Mouse (Mus musculus): Measurements from ENCODE around the gene 1700022I11Rik.

The 1700022I11Rik gene

DNA sequence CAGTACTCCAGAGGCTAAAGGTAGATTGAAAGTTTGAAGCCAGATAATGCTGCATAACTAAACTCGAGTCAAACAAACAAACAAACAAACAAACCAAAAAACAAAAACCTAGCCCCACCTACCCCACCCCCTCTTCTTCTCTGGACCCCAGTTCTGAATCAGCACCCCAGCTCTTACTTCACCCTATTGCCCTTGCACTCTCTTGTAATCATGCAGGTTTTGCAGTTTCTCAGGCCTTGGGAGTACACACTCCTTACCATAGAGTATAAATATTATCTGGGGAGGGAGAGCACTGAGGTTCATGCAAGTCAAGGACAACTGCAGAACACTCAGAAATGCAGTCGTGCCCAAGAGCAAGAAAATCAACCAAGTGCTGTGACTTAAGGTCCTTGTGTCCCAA lies 31.9 kb downstream of the 1700022I11Rik start:
- no peak for DNase-seq (ENCODE audit: low read depth)

DNA sequence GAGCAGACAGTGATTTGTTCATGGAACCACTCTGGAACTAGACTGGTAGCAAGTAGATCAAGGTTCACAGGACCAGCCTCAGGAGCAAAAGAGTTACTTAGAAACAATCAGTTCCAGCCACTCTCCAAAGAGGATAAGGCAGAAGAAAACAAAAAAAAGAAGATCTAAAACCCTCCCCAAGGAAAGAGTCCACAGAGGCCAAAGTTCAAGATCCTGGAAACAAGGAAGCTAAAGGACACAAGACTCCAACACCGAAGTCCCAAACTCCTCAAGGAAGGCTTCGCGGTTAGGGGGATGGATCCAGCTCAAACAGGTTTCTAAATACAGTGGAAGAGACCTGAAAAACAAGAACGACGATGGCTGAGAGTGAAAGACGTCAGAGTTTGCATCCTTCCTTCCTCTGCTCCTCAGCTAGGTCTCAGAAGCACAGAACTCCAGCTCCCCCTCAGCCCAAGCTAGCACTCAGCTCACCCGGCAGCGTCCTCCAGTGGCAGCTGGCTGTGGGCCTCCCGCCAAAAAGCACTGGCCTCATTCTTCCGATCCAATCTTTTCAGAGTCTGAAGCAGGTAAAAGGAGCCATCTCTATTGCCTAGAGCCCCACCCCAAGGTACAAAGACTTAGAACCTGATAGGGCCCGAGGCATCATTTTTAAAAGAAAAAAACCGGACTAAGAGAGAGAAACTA lies 33.5 kb downstream of the 1700022I11Rik start:
- DNase-seq (ENCODE audit: low read depth): no peak

DNA sequence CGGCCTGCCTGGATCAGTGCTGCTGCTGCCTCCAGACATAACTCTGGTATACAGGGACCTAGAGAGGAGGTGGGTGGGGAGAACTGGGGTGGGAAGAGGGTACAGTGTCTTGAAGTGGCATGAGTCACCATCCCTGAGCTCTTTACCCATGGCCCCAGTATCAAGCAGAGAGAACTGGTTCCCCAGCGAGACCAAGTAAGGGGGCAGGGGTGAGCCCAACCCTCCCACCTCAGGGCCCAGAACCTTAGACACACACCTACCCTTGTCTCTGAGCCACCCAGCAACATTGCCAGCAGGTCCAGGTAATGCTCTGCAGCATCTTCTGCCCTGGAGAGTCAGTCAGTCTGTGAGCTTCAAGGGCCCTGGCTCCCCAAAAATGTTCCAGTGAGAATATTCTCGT lies 35.5 kb downstream of the 1700022I11Rik start:
- no peak for DNase-seq (ENCODE audit: low read depth)

DNA sequence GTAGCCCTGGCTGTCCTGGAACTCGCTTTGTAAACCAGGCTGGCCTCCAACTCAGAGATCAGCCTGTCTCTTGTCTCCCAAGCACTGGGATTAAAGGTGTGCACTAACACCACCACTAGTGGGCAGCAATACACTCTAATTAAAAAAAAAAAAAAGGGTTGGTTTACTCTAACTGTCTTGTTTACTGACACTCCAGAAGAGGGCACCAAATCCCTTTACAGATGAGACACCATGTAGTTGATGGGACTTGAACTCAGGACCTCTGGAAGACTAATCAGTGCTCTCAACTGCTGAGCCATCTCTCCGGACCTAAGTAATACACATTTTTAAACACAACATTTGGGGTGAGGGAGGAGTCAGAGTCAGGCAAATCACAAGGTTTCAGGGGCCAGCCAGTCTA lies 36.4 kb downstream of the 1700022I11Rik start:
- peak; percentile 51 for DNase-seq (ENCODE audit: low read depth)

DNA sequence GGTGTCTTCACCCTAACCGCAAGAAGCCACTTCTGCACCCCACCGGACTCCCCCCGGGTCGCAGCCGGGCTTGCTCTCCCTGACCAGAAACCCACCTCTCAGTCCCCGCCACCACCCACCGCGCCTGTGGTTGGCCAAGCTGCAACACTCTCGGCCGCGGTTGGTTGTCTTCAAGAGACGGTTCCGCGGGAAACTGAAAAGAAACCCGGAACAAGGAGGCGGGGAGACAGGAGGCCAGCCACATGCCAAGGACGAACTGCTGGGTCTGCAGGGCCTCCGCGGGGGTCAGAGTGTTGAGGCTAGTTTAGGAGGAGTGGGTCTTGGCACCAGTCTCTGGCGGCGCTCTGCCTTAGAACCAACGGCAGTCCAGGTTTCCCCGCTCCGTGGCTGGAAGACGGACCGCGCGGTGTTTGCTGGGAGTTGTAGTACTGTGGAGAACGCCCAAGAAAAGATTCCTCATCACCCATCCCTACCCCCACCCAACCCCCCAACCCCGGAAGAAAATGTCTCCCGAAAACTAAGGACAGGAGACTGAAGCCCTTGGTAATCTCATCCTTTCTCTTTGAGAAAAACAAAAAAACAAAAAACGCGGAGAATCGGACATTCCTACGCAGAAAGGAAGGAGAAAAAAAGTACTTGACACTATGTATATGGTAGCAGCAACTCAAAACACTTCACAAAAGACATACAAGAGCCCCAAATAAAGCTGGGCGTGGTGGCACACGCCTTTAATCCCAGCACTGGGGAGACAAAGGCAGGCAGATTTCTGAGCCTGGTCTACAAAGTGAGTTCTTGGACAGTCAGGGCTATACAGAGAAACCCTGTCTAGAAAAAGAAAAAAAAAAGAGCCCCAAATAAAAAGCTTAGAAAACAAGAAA lies 41.0 kb downstream of the 1700022I11Rik start, which contains the start of gene Fancg:
Gene Fancg, minus strand, starts transcription at position 346 of the 878 bp plus-strand sequence.
- peak; percentile 70 for DNase-seq (ENCODE audit: low read depth)

DNA sequence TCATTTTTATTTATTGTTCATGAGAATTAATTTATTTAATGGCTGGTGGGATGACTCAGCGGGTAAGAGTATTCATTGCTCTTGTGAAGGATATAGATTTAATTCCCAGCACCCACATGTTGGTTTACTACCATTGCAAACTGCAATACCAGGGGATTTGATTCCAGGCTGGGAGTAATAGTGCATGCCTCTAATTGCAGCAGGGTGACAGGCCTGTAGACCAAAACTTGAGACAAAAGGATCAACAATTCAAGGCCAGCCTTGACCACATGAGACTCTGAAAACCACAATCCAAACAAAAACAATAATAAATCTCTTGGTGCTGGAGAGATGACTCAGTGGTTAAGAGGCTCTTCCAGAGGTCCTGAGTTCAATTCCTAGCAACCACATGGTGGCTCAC lies 42.7 kb downstream of the 1700022I11Rik start:
- no peak for DNase-seq (ENCODE audit: low read depth)

DNA sequence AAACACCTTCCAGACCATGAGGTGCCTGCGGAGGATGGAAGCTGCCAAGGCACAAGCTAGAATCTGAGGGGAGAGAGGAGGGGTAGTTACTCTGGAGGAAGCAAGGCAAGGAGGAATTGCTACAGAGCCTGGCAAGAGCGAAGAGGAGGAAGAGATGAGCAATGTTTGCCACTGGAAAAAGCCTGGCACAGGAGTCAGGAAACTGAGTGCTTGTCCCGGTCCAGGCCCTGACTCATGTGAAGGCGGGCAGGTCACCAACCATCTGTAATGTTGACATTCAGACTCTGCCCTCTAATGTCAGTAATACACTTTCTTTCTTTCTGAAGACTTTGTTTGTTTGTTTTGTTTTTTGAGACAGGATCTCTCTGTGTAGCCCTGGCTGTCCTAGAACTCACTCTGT lies 48.8 kb downstream of the 1700022I11Rik start:
- DNase-seq (ENCODE audit: low read depth): no peak

DNA sequence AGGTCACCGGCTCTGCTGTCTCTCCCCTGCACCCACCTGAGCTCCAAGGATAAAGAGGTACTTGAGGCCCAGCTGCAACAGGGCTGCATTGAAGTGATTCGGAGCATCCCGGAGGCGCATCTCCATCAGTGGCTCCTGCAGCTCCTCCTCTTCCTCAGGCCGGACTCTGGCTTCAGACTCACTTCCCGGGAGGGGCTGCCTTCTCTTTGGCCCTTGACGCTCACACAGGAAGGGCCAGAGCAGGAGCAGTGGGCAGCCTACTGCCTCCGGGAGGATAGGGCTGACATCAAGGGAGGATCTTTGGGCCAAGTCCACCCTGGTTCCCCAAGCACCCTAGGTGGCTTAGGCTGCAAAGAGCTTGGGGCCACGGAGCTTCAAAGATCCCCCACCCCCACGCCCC lies 49.8 kb downstream of the 1700022I11Rik start:
- DNase-seq (ENCODE audit: low read depth): no peak

DNA sequence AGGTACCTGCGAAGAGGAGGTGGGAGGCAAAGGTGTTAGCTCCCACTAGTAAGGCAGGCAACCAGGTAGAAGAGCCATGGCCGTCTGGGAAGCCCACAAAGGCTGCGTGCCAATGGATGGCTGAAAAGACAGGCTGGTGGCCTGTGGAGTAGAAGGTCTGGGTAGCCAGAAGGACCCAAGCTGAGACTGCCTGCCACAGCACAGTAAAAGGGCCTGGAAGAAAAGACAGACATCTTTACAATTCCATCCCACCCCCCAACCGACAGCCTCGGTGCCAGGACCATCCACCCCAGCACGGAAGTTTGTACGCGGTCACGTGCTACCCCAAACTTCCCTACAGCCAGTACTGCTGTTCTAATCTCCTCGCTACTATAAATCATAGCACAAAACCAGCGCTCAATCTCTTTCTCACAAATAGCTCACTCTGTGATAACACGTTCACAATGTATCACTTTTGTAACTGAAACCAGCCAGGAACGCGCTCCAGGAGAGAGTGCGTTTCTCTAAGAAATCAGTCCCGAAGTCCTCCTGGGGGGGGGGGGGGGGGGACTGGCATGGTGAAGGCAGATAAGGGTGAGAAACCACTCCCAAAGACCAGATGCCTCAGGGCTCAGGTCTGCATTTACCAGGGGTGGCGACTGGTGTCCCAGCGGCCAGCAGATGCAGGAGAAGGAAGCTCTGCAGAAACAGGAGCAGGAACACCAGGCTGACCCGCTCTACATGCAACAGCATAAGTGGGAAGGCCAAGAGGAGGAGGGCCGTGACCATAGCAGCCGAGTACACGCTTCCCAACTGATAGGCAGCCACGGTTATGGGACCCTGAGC lies 50.4 kb downstream of the 1700022I11Rik start:
- DNase-seq (ENCODE audit: low read depth): no peak

DNA sequence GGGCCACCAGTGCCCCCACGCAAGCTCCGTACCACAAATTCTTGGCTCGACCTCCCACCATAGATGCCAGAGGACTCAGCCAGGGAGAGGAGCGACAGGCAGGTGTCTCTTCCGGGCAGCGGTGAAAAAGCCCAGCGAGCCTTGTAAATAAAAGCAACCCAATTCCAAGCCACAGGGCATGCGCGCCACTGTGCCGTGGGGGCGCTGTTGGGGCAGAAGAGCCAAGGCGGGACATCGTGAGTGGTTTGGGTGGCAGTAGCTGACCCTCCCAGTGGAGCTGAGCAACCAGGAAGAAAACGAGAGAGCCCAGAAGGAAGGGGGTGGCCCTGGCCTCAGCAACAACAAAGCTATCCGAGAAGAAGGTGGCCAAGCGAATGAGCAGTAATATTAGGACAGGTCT lies 51.5 kb downstream of the 1700022I11Rik start:
- no peak for DNase-seq (ENCODE audit: low read depth)

DNA sequence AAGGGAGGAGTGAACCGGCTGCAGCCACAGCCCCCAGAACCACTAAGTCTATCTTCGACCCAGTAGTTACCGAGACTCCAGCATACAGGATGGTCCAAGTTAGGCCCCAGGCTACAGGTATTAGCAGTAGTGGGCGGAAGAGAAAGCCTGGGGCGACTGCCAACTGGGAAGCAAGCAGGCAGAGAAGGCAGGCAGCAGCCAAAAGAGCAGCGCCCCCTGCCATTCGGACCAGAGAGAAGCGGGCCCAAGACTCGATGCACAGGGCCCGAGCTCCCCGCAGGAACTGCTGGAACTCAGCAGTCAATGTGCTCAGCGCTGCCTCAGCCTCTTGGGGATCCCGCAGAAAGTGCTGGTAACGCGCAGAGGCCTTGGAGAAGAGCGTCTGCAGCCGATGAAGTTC lies 51.9 kb downstream of the 1700022I11Rik start:
- no peak for DNase-seq (ENCODE audit: low read depth)

DNA sequence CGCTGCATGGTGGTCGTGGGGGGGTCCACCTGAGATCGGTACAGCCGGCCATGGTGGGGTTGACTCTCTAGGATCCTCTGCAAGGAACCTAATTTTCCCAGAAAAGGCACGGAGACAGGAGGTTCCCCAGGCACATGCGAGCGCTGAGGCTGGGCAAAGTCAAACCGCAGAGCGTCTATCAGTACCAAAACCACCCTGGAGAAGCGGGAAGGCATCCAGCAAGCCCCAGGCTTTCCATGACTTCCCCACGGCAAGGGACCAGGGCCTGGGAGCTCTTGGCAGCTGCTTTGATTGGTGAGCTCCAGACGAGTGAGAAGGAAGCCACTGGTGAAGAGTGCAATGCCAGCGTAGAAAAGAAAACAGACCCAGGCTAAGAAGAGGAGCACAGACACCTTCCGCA lies 55.3 kb downstream of the 1700022I11Rik start:
- DNase-seq (ENCODE audit: low read depth): no peak

DNA sequence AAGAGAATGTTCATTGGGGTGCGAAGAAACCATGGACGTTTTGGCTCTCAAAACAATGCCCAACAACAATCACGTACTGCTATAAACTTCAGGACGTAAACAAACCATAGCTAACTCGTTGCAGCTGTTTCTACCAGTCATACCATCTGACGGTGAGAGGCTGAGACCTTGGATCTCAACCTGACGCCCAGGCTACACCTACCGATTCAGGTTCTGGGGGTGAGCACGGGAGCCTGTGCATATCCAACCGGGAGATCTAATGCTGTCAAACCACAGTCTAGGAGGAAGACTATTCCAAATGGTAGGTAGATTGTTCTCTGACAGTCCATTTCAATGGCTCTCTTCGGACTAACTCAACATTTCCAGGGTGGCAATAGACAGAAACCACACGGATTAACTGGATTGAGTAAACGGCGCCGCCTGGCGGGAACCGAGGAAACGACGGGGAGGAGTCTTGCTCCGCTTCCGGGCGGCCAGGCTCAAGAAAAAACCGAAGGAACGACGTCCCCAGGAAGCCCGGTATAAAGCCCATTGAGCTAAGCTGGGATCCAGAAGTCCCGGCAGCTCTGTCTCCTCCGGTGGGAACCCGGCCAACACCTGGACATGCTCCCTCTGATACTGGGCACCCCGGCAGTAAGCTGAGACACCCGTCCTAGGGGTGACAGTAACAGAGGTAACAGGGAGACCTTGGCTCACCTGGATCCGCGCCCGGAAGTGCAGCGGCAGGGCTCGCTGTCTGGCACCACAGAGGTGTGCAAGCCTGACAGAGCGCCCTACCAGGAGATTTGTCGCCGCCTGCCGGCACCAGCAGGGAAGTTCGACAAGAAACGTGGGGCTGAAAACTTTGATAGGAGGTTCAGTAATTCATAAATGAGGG lies 55.9 kb downstream of the 1700022I11Rik start, which contains the start of gene Pigo:
Gene Pigo, minus strand, starts transcription at position 736 of the 877 bp plus-strand sequence.
- peak; percentile 94 for DNase-seq (ENCODE audit: low read depth)

DNA sequence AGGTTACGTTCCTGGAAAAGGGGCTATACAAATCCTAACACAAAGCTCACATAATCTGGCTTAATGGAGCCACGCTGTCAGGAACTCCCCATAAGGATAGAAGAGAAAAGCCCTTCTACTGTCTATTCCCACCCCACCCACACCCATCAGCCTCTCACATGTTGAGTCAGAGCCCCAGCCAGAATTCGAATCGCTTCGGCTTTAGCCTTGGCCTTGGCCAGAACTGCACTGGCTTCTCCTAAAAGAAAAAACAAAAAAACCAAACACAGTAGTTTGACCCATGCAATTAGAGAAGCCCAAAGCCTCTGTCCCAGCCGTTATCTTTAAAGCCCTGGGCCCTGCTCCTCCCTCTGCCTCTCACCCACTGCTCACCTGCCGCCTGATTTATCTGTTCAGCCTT lies 59.7 kb downstream of the 1700022I11Rik start:
- DNase-seq (ENCODE audit: low read depth): no peak

DNA sequence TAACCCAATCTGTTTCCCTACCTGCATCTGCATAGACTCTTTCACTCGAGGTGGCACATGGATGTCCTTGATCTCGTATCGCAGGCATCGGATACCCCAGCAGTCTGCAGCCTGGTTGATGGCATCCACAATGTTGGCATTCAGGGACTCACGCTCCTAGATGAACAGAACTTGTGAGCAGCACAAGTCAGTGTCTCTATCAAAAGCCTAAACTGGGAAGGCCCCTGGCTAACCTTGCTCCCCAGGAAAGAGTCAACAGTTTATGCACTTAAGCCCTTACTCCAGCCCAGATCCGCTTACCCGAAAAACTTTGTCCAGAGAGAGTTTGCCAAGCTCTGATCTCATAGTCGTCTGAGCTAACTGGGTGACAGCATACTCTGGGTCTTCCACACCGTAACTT lies 60.3 kb downstream of the 1700022I11Rik start:
- no peak for DNase-seq (ENCODE audit: low read depth)

DNA sequence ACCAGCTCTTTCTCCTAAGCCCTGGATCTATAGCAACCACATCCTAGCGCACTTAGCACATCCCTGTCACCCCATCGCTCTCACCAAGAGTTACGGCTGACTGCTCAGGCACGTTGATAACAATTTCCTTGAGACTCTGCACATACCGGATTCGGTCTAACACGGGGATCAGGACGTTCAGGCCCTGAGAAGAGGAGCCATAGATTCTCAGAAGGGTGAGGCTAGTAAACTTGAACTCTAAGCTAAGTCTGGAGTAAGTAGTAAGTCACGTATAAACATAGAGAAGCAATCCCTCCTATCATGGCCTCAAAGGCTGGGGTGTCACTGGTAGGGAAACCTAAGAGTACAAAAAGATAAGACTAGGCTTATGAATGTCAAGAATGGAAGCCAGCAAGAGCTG lies 60.9 kb downstream of the 1700022I11Rik start:
- DNase-seq (ENCODE audit: low read depth): no peak

DNA sequence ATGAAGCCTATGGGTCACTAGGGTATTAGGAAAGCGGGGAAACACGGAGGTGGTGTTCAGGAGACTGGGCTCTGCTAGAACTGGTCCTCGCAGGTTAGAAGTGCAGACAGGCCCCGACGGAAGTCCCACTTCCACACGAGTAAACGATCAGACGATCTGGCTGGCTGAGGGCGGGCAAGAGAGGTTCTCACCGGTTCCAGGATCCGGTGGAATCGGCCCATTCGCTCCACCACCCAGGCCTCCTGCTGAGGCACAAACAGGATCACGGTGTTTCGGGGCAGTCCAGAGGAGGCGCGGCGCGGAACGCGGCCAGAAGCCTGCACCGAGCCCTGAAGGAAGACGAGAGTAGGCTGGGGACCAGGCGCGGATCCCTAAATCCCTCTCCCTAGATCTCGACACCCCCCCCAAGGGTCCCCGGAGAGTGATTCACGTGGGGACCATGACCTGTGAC lies 61.4 kb downstream of the 1700022I11Rik start:
- DNase-seq (ENCODE audit: low read depth): no peak

DNA sequence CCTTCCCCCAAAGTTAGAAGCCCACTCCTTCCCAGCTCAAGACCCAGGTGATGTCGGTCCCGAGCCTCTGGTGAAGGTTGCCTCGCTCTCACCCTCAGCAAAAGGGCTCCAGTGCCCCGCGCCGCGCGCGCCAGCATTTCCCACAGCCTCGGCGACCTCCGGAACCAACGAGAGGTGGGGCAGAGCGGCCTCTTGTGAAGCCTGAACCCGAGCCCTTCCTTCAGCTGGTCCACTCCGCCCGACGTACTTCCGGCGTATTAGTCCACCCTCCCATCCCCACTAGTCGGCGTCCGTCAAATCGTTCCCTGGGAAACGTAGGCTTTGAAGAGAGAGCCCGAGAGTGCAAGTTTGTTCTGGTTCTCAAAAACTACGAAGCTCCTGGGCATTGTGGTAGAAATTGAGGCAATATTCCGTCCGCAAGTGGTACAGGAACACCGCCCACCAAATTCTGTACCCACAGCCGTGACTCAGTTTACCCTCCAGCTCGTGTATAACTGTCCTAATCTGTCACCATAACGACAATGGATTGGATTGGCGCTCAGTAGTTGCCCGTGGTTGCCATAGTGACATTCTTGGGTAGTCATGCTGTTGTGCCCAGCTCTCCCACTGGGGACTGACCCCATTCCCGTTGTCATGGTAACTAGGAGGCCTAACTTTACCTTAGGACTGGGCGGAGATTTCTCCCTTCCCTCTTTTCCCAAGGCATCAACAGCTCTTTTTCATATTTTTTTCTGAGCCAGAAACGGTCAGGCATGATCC lies 62.0 kb downstream of the 1700022I11Rik start, which contains the start of gene Stoml2:
Gene Stoml2, minus strand, starts transcription at position 474 of the 759 bp plus-strand sequence.
- DNase-seq (ENCODE audit: low read depth): peak; percentile 88

DNA sequence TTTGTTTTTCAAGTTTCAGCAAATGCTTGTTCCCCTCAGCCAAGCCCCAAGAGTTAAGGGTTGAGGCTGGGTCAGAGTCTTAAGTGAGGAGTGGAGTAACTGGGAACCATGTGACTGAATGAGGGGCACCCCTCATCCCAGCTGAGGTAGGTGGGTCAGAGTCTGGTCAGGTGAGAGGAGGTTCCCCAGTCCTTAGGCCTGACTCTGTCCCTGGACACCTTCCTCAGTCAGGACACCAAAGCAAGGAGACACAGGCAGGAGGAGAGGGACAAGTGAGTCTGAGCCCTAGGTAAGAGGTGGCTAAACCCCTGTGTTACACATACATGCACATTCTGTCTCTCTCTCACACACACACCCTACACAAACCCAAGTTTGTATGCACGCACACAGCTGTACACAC lies 63.1 kb downstream of the 1700022I11Rik start:
- DNase-seq (ENCODE audit: low read depth): no peak
